Mouse (Mus musculus): Measurements from ENCODE around the gene B9d2.

The B9d2 gene

GRCm38 (mm10) chr7:25680514-25681258 lies at the start of gene B9d2:
TSS of gene B9d2 (plus strand) at chr7:25680780.
- peak; percentile 92 for DNase-seq (ENCODE audit: low read depth, low spot score)

GRCm38 (mm10) chr7:25632679-25633078 lies 47.9 kb upstream of the B9d2 start:
- DNase-seq (ENCODE audit: low read depth, low spot score): no peak

- no peak for DNase-seq (ENCODE audit: low read depth, low spot score)
Measured at GRCm38 (mm10) chr7:25636373-25636772, 44.2 kb upstream of the B9d2 start.

- no peak for DNase-seq (ENCODE audit: low read depth, low spot score)
Measured at GRCm38 (mm10) chr7:25637099-25637498, 43.5 kb upstream of the B9d2 start.

GRCm38 (mm10) chr7:25639754-25640153 lies 40.8 kb upstream of the B9d2 start:
- no peak for DNase-seq (ENCODE audit: low read depth, low spot score)

GRCm38 (mm10) chr7:25644136-25644535 lies 36.4 kb upstream of the B9d2 start:
- no peak for DNase-seq (ENCODE audit: low read depth, low spot score)

GRCm38 (mm10) chr7:25644631-25645030 lies 35.9 kb upstream of the B9d2 start:
- DNase-seq (ENCODE audit: low read depth, low spot score): no peak

GRCm38 (mm10) chr7:25645074-25645473 lies 35.5 kb upstream of the B9d2 start:
- no peak for DNase-seq (ENCODE audit: low read depth, low spot score)

GRCm38 (mm10) chr7:25647574-25648123 lies 32.9 kb upstream of the B9d2 start:
- DNase-seq (ENCODE audit: low read depth, low spot score): no peak

- DNase-seq (ENCODE audit: low read depth, low spot score): no peak
Measured at GRCm38 (mm10) chr7:25649839-25650238, 30.7 kb upstream of the B9d2 start.

GRCm38 (mm10) chr7:25651281-25651680 lies 29.3 kb upstream of the B9d2 start:
- no peak for DNase-seq (ENCODE audit: low read depth, low spot score)

- no peak for DNase-seq (ENCODE audit: low read depth, low spot score)
Measured at GRCm38 (mm10) chr7:25652244-25652759, 28.3 kb upstream of the B9d2 start.

- DNase-seq (ENCODE audit: low read depth, low spot score): no peak
Measured at GRCm38 (mm10) chr7:25655601-25656428, 24.8 kb upstream of the B9d2 start.

GRCm38 (mm10) chr7:25657785-25658184 lies 22.8 kb upstream of the B9d2 start:
- no peak for DNase-seq (ENCODE audit: low read depth, low spot score)

- DNase-seq (ENCODE audit: low read depth, low spot score): peak; percentile 99
Measured at GRCm38 (mm10) chr7:25658657-25659472, 21.7 kb upstream of the B9d2 start, which contains the start of the genes Bckdha and Exosc5. TSS of gene Bckdha (minus strand) at chr7:25658981. TSS of gene Exosc5 (plus strand) at chr7:25659164.

- DNase-seq (ENCODE audit: low read depth, low spot score): no peak
Measured at GRCm38 (mm10) chr7:25666381-25666780, 14.2 kb upstream of the B9d2 start.

- DNase-seq (ENCODE audit: low read depth, low spot score): no peak
Measured at GRCm38 (mm10) chr7:25669158-25669557, 11.4 kb upstream of the B9d2 start.

- no peak for DNase-seq (ENCODE audit: low read depth, low spot score)
Measured at GRCm38 (mm10) chr7:25669631-25670030, 10.9 kb upstream of the B9d2 start.

- DNase-seq (ENCODE audit: low read depth, low spot score): no peak
Measured at GRCm38 (mm10) chr7:25670096-25670495, 10.5 kb upstream of the B9d2 start.

GRCm38 (mm10) chr7:25671686-25672085 lies 8.9 kb upstream of the B9d2 start:
- no peak for DNase-seq (ENCODE audit: low read depth, low spot score)

GRCm38 (mm10) chr7:25672442-25672841 lies 8.1 kb upstream of the B9d2 start:
- no peak for DNase-seq (ENCODE audit: low read depth, low spot score)

All from forelimb bud, embryonic 11.5 days (tissue).